Mouse (Mus musculus): Measurements from ENCODE around the gene Pcdh15. TPM values are rescaled to one million over a fixed set of nuclear protein-coding genes. Genes with fewer than 3 reads are reported as not detected.

The Pcdh15 gene
- polyA plus RNA-seq, 1 experiment from 2014 or later, result 2.0 TPM

DNA sequence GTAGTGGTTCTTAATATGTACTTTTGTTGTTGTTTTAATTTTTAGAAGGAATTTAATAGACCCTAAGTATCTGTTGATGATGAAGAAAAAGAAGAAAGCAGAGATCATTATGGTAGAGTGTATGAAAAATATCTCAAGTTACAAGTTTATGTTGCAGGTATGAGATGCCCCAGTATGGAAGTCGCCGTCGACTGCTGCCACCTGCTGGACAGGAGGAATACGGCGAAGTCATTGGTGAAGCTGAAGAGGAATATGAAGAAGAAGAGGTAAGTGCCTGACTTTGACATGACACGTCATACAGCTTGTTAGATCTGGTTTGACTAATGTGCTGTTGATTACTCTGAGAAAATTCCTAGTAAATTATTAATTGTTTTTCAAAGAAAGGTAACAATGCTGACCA, 1543.0 kb downstream of the Pcdh15 start:
- Histone ChIP-seq H3K4me3 (ENCODE audit: low read depth, low read length) (no peak overlapping the region), H3K4me1 (replicated peaks; ENCODE audit: control insufficient read depth, insufficient read depth, low read length) (no peaks in the 10 kb centered on the region), H3K27ac (ENCODE audit: low read depth, low read length) (no peak overlapping the region), H3K9me3 (ENCODE audit: control insufficient read depth, low read length) (no peaks in the 10 kb centered on the region), H3K36me3 (ENCODE audit: control insufficient read depth, insufficient read depth, low read length) (no peaks in the 10 kb centered on the region), H3K4me2 (replicated peaks; ENCODE audit: low read depth, low read length) (no peak overlapping the region), H3K27me3 (ENCODE audit: control insufficient read depth, insufficient read depth, low read length) (no peaks in the 10 kb centered on the region), H3K9ac (ENCODE audit: low read depth, low read length) (no peak overlapping the region)
- no peak for ATAC-seq (ENCODE audit: low FRiP score)
- 60% methylated on average over 6 of the region's 6 CpGs for WGBS
- peak; percentile 5 for DNase-seq (ENCODE audit: low spot score)

DNA sequence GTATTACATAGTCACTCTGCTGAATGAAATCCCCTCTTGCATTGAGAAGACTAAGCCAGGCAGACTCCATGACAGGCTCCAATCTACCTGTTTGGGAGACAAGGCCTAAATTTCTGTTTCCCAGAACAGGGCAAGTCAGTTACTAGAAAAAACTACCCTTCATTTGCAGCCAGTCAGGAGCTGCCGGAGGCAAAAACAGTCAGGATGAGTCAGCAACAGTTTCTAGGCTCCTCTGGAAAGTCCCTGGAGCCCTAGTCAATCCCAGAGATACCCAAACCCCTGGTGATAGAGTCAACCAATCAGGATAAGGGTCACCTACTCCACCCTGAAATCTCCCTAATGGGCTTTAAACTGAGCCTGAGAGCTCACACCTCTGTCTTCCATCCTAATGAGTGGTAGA, 1564.0 kb downstream of the Pcdh15 start:
- Histone ChIP-seq H3K27ac (ENCODE audit: low read depth, low read length) (no peak overlapping the region), H3K27me3 (ENCODE audit: control insufficient read depth, insufficient read depth, low read length) (no peaks in the 10 kb centered on the region), H3K4me3 (ENCODE audit: low read depth, low read length) (no peak overlapping the region), H3K4me1 (replicated peaks; ENCODE audit: control insufficient read depth, insufficient read depth, low read length) (no peaks in the 10 kb centered on the region), H3K4me2 (replicated peaks; ENCODE audit: low read depth, low read length) (no peak overlapping the region), H3K36me3 (ENCODE audit: control insufficient read depth, insufficient read depth, low read length) (no peaks in the 10 kb centered on the region), H3K9ac (ENCODE audit: low read depth, low read length) (no peak overlapping the region), H3K9me3 (ENCODE audit: control insufficient read depth, low read length) (no peaks in the 10 kb centered on the region)
- ATAC-seq (ENCODE audit: low FRiP score) (no peak), DNase-seq (ENCODE audit: low spot score) (no peak)
- WGBS, result 61% methylated on average over 1 of the region's 1 CpGs

DNA sequence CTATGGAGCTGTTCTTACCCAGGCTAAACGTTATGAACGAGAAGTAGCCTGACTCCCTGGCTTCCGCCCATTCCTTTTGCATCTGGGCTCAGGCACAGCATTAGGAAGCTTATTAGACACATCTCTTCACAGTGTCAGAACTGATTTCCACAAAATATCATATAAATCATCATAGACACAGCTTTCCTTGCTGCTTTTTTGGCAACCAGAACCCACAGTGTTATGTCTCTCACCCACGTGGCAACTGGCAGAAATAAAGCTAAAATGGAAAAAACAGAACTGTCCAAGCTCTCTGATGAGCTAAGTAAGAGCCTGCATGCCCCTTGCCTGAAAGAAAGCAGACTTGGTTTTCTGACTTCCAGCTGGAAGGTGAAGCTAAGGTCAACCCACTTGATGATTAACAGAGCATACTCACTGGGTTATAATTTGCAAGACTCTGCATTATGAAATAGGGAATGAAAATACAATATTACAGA, 1580.9 kb downstream of the Pcdh15 start:
- Histone ChIP-seq H3K27me3 (ENCODE audit: control insufficient read depth, insufficient read depth, low read length) (no peaks in the 10 kb centered on the region), H3K9ac (ENCODE audit: low read depth, low read length) (no peak overlapping the region), H3K4me1 (replicated peaks; ENCODE audit: control insufficient read depth, insufficient read depth, low read length) (no peaks in the 10 kb centered on the region), H3K4me3 (ENCODE audit: low read depth, low read length) (no peak overlapping the region), H3K27ac (ENCODE audit: low read depth, low read length) (no peak overlapping the region), H3K36me3 (ENCODE audit: control insufficient read depth, insufficient read depth, low read length) (no peaks in the 10 kb centered on the region), H3K4me2 (replicated peaks; ENCODE audit: low read depth, low read length) (no peak overlapping the region), H3K9me3 (ENCODE audit: control insufficient read depth, low read length) (no peaks in the 10 kb centered on the region)
- no peak for ATAC-seq (ENCODE audit: low FRiP score)
- DNase-seq (ENCODE audit: low spot score), result peak; percentile 5
- WGBS, result 69% methylated on average over 4 of the region's 4 CpGs

DNA sequence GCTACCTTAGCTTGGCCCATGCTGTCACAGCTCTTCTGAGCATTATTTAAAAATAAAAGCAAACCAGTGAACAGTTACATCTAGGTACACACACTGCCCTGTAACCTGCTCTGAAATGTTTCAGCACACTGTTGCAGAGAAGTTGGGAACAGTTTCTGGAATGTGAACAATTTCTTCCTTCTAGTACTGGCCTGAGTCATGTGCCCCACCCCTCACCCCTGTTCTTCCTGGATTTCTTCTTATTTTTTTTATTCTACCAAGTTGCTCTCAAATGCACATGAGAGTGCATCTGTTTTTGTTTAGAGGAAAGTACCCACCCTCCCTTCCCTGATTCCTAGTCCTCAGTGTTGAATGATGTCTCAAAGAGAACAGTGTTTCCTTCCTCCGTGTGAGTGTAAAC, 1581.4 kb downstream of the Pcdh15 start:
- H3K4me3 ChIP-seq (ENCODE audit: low read depth, low read length), result no peak overlapping the region
- no peak overlapping the region for H3K9ac ChIP-seq (ENCODE audit: low read depth, low read length)
- H3K27ac ChIP-seq (ENCODE audit: low read depth, low read length), result no peak overlapping the region
- 33% methylated on average over 1 of the region's 1 CpGs for WGBS
- H3K36me3 ChIP-seq (ENCODE audit: control insufficient read depth, insufficient read depth, low read length), result no peaks in the 10 kb centered on the region
- H3K4me1 ChIP-seq (replicated peaks; ENCODE audit: control insufficient read depth, insufficient read depth, low read length), result no peaks in the 10 kb centered on the region
- H3K27me3 ChIP-seq (ENCODE audit: control insufficient read depth, insufficient read depth, low read length), result no peaks in the 10 kb centered on the region
- no peaks in the 10 kb centered on the region for H3K9me3 ChIP-seq (ENCODE audit: control insufficient read depth, low read length)
- H3K4me2 ChIP-seq (replicated peaks; ENCODE audit: low read depth, low read length), result no peak overlapping the region
- no peak for DNase-seq (ENCODE audit: low spot score)
- no peak for ATAC-seq (ENCODE audit: low FRiP score)

Data from hindbrain, embryonic 11.5 days (tissue).